27 mouse cellular contexts compared by ENCODE assay signal in the genomic region with DNA sequence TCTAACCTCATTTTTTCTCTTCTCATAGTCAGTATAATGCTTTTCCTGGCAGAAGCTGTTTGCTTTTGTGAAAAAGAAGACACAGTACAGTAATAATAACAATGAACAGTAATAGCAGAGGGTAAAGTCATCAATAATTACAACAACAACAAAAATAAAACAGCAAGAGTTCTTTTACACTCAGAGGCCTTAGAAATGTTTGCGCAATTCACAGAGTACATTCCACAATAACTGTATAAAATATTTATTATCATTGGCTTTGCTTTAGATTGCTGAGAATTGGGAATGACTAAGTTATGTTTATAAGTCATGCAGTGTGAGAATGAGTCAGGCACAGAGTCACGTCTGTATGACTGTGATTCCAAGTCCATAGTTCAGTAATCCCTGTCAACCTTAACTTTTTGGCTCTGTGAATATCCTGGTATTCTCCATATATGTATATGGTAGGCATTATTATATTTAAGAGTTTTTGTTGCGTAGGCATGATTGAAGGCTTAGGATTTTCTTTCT. TPM values are rescaled to one million over a fixed set of nuclear protein-coding genes. Genes with fewer than 3 reads are reported as not detected.
"Had no signal": no experiment of that assay in that cellular context is flagged by ENCODE, and none has a peak within 500 bp of the region (broad histone marks: within the 10 kb centered on the region; RNA-seq: fewer than 3 reads in every experiment).

No protein-coding gene starts in this region.

- H3K9ac ChIP-seq: heart, embryonic 13.5 days; heart, embryonic 15.5 days; hindbrain, embryonic 13.5 days; hindbrain, embryonic 15.5 days; limb, embryonic 12.5 days; liver, embryonic 13.5 days; liver, embryonic 15.5 days had no signal

- H3K4me2 ChIP-seq: heart, embryonic 11.5 days; heart, embryonic 13.5 days; heart, embryonic 15.5 days; hindbrain, embryonic 13.5 days; hindbrain, embryonic 15.5 days; limb, embryonic 12.5 days; liver, embryonic 11.5 days; liver, embryonic 13.5 days; liver, embryonic 15.5 days had no signal

- H3K27ac ChIP-seq: gastrocnemius, adult 2 months; heart, embryonic 13.5 days; heart, embryonic 15.5 days; hindbrain, embryonic 13.5 days; hindbrain, embryonic 15.5 days; hindbrain, postnatal 0 days; layer of hippocampus, adult 2 months; left cerebral cortex, adult 2 months; limb, embryonic 10.5 days; limb, embryonic 12.5 days; liver, embryonic 13.5 days; liver, embryonic 15.5 days had no signal

- H3K4me1 ChIP-seq: heart, embryonic 13.5 days; heart, embryonic 15.5 days; hindbrain, embryonic 13.5 days; hindbrain, embryonic 15.5 days; limb, embryonic 10.5 days; limb, embryonic 12.5 days; liver, embryonic 13.5 days; liver, embryonic 15.5 days had no signal

- H3K4me3 ChIP-seq: gastrocnemius, adult 2 months; heart, embryonic 13.5 days; heart, embryonic 15.5 days; hindbrain, embryonic 13.5 days; hindbrain, embryonic 15.5 days; layer of hippocampus, adult 2 months; left cerebral cortex, adult 2 months; limb, embryonic 10.5 days; limb, embryonic 12.5 days; liver, embryonic 13.5 days; liver, embryonic 15.5 days had no signal

- H3K36me3 ChIP-seq: heart, embryonic 13.5 days; heart, embryonic 15.5 days; hindbrain, embryonic 13.5 days; hindbrain, embryonic 15.5 days; limb, embryonic 10.5 days; limb, embryonic 12.5 days; liver, embryonic 13.5 days; liver, embryonic 15.5 days had no signal

- DNase-seq: gastrocnemius, adult 2 months; gastrocnemius, postnatal 10 days; gastrocnemius, postnatal 25 days; heart, adult 18-20 months; heart, postnatal 14 days; heart, postnatal 36 days; kidney, adult 18-20 months; kidney, adult 9 months; kidney, postnatal 14 days; kidney, postnatal 4 days; liver; liver, embryonic 13.5 days had no signal

- H3K9me3 ChIP-seq: heart, embryonic 13.5 days; heart, embryonic 15.5 days; hindbrain, embryonic 13.5 days; hindbrain, embryonic 15.5 days; limb, embryonic 10.5 days; limb, embryonic 12.5 days; liver, embryonic 13.5 days; liver, embryonic 15.5 days had no signal

- ATAC-seq: hindbrain, postnatal 0 days; intestine, postnatal 0 days had no signal

- H3K27me3 ChIP-seq: heart, embryonic 13.5 days; heart, embryonic 15.5 days; hindbrain, embryonic 13.5 days; hindbrain, embryonic 15.5 days; limb, embryonic 12.5 days; liver, embryonic 13.5 days; liver, embryonic 15.5 days had no signal

RNA-seq across cellular contexts. Expression of a gene that starts 23.6 kb away (rescaled TPM):
- polyA plus RNA-seq: heart, embryonic 13.5 days; hindbrain, embryonic 11.5 days; intestine, embryonic 14.5 days; limb, embryonic 10.5 days; limb, embryonic 12.5 days; liver, embryonic 11.5 days; liver, embryonic 13.5 days; liver, embryonic 15.5 days had no signal
